Comparison of ENCODE assay signal across 1 mouse cellular context in the genomic region with DNA sequence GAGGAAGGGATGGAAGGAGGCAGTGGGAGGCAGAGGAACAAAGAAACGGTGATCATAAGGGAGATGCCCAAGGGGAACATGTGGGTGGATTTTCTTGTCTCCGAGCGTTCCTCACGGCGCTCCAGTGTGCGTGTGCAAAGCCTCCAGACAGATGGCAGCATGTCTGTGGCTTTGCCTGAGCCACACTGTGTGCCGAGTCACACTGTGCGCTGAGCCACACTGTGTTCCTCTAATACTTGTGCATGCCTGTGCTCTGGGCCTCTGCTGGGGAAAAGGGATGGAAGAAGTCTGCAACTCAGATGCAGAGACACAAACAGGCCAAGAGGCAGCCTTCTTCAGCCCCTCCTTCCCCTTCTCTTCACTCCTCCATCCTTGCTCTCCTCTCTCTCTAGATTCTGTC.
TF ChIP-seq lines count a peak whose summit lies in the region.

No protein-coding gene starts in this region.

TF ChIP-seq in MEL, 35 proteins besides CTCF, POLR2A, EP300 and RAD21:
- TF ChIP-seq ETS1 (IDR thresholded peaks at IDR 0.05; ENCODE audit: low read depth, low read length) = no peak
- peak; percentile 92 for TF ChIP-seq ZKSCAN1 (IDR thresholded peaks at IDR 0.05; ENCODE audit: low read depth, low read length)
